Mouse (Mus musculus) MEL (cell line): ENCODE results near the gene Myh1. TPM values are rescaled to one million over a fixed set of nuclear protein-coding genes. Genes with fewer than 3 reads are reported as not detected.

Experiments used
- DNase-seq: peaks from one replicate; pipeline ENCODE4 v3.0.0; 2011; ENCODE audit warnings: low read depth, low spot score
- H3K27ac ChIP-seq: 2 replicates; pipeline ENCODE4 v1.5.1; 2012; ENCODE audit warnings: low read depth, mild to moderate bottlenecking, control low read depth, low read length, moderate library complexity; ENCODE audit not compliant: control insufficient read depth
- H3K27me3 ChIP-seq, 2 experiments: fragments of 150-350 bp in 1 of 2; sonication (generic) in 1 of 2; 2 replicates each; pipeline ENCODE4 v1.6.1; 2012; ENCODE audit warnings: low read length in 2 of 2, mild to moderate bottlenecking in 2 of 2, improper control_type of control experiment in 1 of 2, moderate library complexity in 1 of 2; ENCODE audit not compliant: insufficient read depth in 2 of 2, control insufficient read depth in 1 of 2
- H3K36me3 ChIP-seq, 2 experiments: 2 replicates each; pipeline ENCODE4 v1.6.1; 2012 to 2014; ENCODE audit warnings: low read length in 2 of 2, improper control_type of control experiment in 1 of 2, inconsistent platforms in 1 of 2, mild to moderate bottlenecking in 1 of 2; ENCODE audit not compliant: insufficient read depth in 2 of 2, control insufficient read depth in 1 of 2
- H3K4me1 ChIP-seq, 2 experiments: fragments of 150-350 bp in 1 of 2; sonication (generic) in 1 of 2; 2 replicates each; pipeline ENCODE4 v1.6.1; 2012; ENCODE audit warnings: low read length in 2 of 2, improper control_type of control experiment in 1 of 2, mild to moderate bottlenecking in 1 of 2; ENCODE audit not compliant: insufficient read depth in 2 of 2, control insufficient read depth in 1 of 2
- H3K4me3 ChIP-seq, 2 experiments: fragments of 150-350 bp in 1 of 2; sonication (generic) in 1 of 2; 2 replicates each; pipeline ENCODE4 v1.5.1; 2012; ENCODE audit warnings: low read depth in 2 of 2, low read length in 2 of 2, mild to moderate bottlenecking in 2 of 2, moderate library complexity in 2 of 2, control low read depth in 1 of 2, improper control_type of control experiment in 1 of 2; ENCODE audit not compliant: control insufficient read depth in 1 of 2, insufficient read depth in 1 of 2
- H3K79me2 ChIP-seq: 2 replicates; pipeline ENCODE4 v1.6.1; 2012; ENCODE audit warnings: mild to moderate bottlenecking, low read length, moderate library complexity; ENCODE audit not compliant: control insufficient read depth, poor library complexity, insufficient read depth
- H3K9ac ChIP-seq: 2 replicates; pipeline ENCODE4 v1.6.1; 2012; ENCODE audit warnings: low read depth, mild to moderate bottlenecking, control low read depth, low read length, moderate library complexity; ENCODE audit not compliant: control insufficient read depth, poor library complexity, severe bottlenecking
- H3K9me3 ChIP-seq: fragments of 150-350 bp; sonication (generic); replicated peaks from 2 replicates; pipeline ENCODE4 v1.6.1; 2012; ENCODE audit warnings: mild to moderate bottlenecking, low read length, improper control_type of control experiment, moderate library complexity; ENCODE audit not compliant: insufficient read depth
- BHLHE40 ChIP-seq: IDR thresholded peaks from 2 replicates; pipeline ENCODE4 v1.6.1; 2012; ENCODE audit warnings: low read depth, mild to moderate bottlenecking, inconsistent platforms, low read length, improper control_type of control experiment, borderline replicate concordance
- CHD2 ChIP-seq: IDR thresholded peaks from 2 replicates; pipeline ENCODE4 v1.6.1; 2011; ENCODE audit warnings: low read length, improper control_type of control experiment
- CTCF ChIP-seq, 3 experiments: IDR thresholded peaks in 2 of 3; conservative IDR thresholded peaks in 1 of 3; 2 replicates each; pipeline ENCODE4 v1.5.1; 2011 to 2012; ENCODE audit warnings: low read length in 3 of 3, low read depth in 2 of 3, mild to moderate bottlenecking in 2 of 3, improper control_type of control experiment in 1 of 3, inconsistent platforms in 1 of 3, mixed read lengths in 1 of 3, moderate library complexity in 1 of 3; ENCODE audit not compliant: control insufficient read depth in 1 of 3, insufficient read depth in 1 of 3, poor library complexity in 1 of 3, severe bottlenecking in 1 of 3
- E2F4 ChIP-seq: IDR thresholded peaks from 2 replicates; pipeline ENCODE4 v1.6.1; 2011; ENCODE audit warnings: low read depth, low read length, improper control_type of control experiment, borderline replicate concordance
- EP300 ChIP-seq, 2 experiments: IDR thresholded peaks; 2 replicates each; pipeline ENCODE4 v1.6.1; 2011; ENCODE audit warnings: improper control_type of control experiment in 2 of 2, low read length in 2 of 2, low read depth in 1 of 2, mild to moderate bottlenecking in 1 of 2
- ETS1 ChIP-seq: IDR thresholded peaks from 2 replicates; pipeline ENCODE4 v1.6.1; 2012; ENCODE audit warnings: low read depth, mild to moderate bottlenecking, inconsistent platforms, low read length, improper control_type of control experiment, moderate library complexity
- GABPA ChIP-seq: IDR thresholded peaks from 2 replicates; pipeline ENCODE4 v1.6.1; 2012; ENCODE audit warnings: low read depth, mild to moderate bottlenecking, inconsistent platforms, low read length, improper control_type of control experiment, moderate library complexity
- JUND ChIP-seq: IDR thresholded peaks from 2 replicates; pipeline ENCODE4 v1.6.1; 2011; ENCODE audit warnings: low read depth, mild to moderate bottlenecking, improper control_type of control experiment, low read length
- KAT2A ChIP-seq: conservative IDR thresholded peaks from 2 replicates; pipeline ENCODE4 v1.6.1; 2012; ENCODE audit warnings: low read depth, low read length, improper control_type of control experiment, inconsistent platforms
- MAFK ChIP-seq: IDR thresholded peaks from 2 replicates; pipeline ENCODE4 v1.6.1; 2011; ENCODE audit warnings: low read depth, mild to moderate bottlenecking, low read length, improper control_type of control experiment, borderline replicate concordance
- MAX ChIP-seq: IDR thresholded peaks from 2 replicates; pipeline ENCODE4 v1.6.1; 2011; ENCODE audit warnings: low read length, improper control_type of control experiment
- MAZ ChIP-seq: IDR thresholded peaks from 2 replicates; pipeline ENCODE4 v1.6.1; 2012; ENCODE audit warnings: low read depth, mild to moderate bottlenecking, inconsistent platforms, low read length, improper control_type of control experiment
- MEF2A ChIP-seq: IDR thresholded peaks from 2 replicates; pipeline ENCODE4 v1.6.1; 2014; ENCODE audit warnings: low read depth, mild to moderate bottlenecking, inconsistent platforms, low read length, improper control_type of control experiment; ENCODE audit not compliant: poor library complexity, insufficient replicate concordance, severe bottlenecking; ENCODE audit errors: extremely low read depth
- MXI1 ChIP-seq: IDR thresholded peaks from 2 replicates; pipeline ENCODE4 v1.6.1; 2011; ENCODE audit warnings: mild to moderate bottlenecking, low read depth, low read length, improper control_type of control experiment
- MYB ChIP-seq: IDR thresholded peaks from 2 replicates; pipeline ENCODE4 v1.6.1; 2011; ENCODE audit warnings: mild to moderate bottlenecking, low read depth, low read length, improper control_type of control experiment
- MYC ChIP-seq: IDR thresholded peaks from 2 replicates; pipeline ENCODE4 v1.6.1; 2011; ENCODE audit warnings: low read depth, mild to moderate bottlenecking, low read length, improper control_type of control experiment, moderate library complexity
- NELFE ChIP-seq: IDR thresholded peaks from 2 replicates; pipeline ENCODE4 v1.6.1; 2011; ENCODE audit warnings: low read depth, low read length, improper control_type of control experiment
- NRF1 ChIP-seq: IDR thresholded peaks from 2 replicates; pipeline ENCODE4 v1.6.1; 2014; ENCODE audit warnings: low read depth, mild to moderate bottlenecking, inconsistent platforms, low read length, improper control_type of control experiment, moderate library complexity; ENCODE audit not compliant: poor library complexity, insufficient read depth, severe bottlenecking
- RAD21 ChIP-seq: IDR thresholded peaks from 2 replicates; pipeline ENCODE4 v1.6.1; 2011; ENCODE audit warnings: mild to moderate bottlenecking, low read depth, low read length, improper control_type of control experiment
- RCOR1 ChIP-seq: IDR thresholded peaks from 2 replicates; pipeline ENCODE4 v1.6.1; 2012; ENCODE audit warnings: low read depth, mild to moderate bottlenecking, inconsistent platforms, low read length, improper control_type of control experiment
- SMC3 ChIP-seq: IDR thresholded peaks from 2 replicates; pipeline ENCODE4 v1.6.1; 2011; ENCODE audit warnings: low read depth, low read length, improper control_type of control experiment
- TAL1 ChIP-seq: IDR thresholded peaks from 2 replicates; pipeline ENCODE4 v1.6.1; 2012; ENCODE audit warnings: mild to moderate bottlenecking, inconsistent platforms, low read length, moderate library complexity, mixed read lengths
- TCF12 ChIP-seq: IDR thresholded peaks from 2 replicates; pipeline ENCODE4 v1.6.1; 2014; ENCODE audit warnings: low read depth, mild to moderate bottlenecking, inconsistent platforms, low read length, improper control_type of control experiment, moderate library complexity
- UBTF ChIP-seq: IDR thresholded peaks from 2 replicates; pipeline ENCODE4 v1.6.1; 2012; ENCODE audit warnings: low read depth, mild to moderate bottlenecking, inconsistent platforms, low read length, improper control_type of control experiment, moderate library complexity, borderline replicate concordance; ENCODE audit not compliant: insufficient read depth
- USF1 ChIP-seq: IDR thresholded peaks from 2 replicates; pipeline ENCODE4 v1.6.1; 2014; ENCODE audit warnings: low read depth, mild to moderate bottlenecking, inconsistent platforms, low read length, improper control_type of control experiment, moderate library complexity
- USF2 ChIP-seq, 2 experiments: IDR thresholded peaks; 2 replicates each; pipeline ENCODE4 v1.6.1; 2011 to 2012; ENCODE audit warnings: improper control_type of control experiment in 2 of 2, low read length in 2 of 2, borderline replicate concordance in 1 of 2, inconsistent platforms in 1 of 2, low read depth in 1 of 2, mild to moderate bottlenecking in 1 of 2; ENCODE audit not compliant: insufficient read depth in 1 of 2
- ZC3H11A ChIP-seq: IDR thresholded peaks from 2 replicates; pipeline ENCODE4 v1.6.1; 2012; ENCODE audit warnings: low read depth, mild to moderate bottlenecking, inconsistent platforms, low read length, improper control_type of control experiment
- ZKSCAN1 ChIP-seq: IDR thresholded peaks from 2 replicates; pipeline ENCODE4 v1.6.1; 2012; ENCODE audit warnings: low read depth, mild to moderate bottlenecking, inconsistent platforms, low read length, improper control_type of control experiment, moderate library complexity
- ZMIZ1 ChIP-seq: IDR thresholded peaks from 2 replicates; pipeline ENCODE4 v1.6.1; 2012; ENCODE audit warnings: low read depth, mild to moderate bottlenecking, inconsistent platforms, low read length, improper control_type of control experiment, moderate library complexity
- polyA plus RNA-seq, 2 experiments: library from polyadenylated mRNA; stranded (reverse) in 1 of 2; unstranded in 1 of 2; fragments of >175 nt in 1 of 2; fragments of >200 nt in 1 of 2; gene quantifications; 2 replicates each; pipeline versions ENCODE4 v1.2.1 to v1.2.4; 2012; ENCODE audit warnings: low replicate concordance in 2 of 2, low read depth in 1 of 2; ENCODE audit not compliant: insufficient read length in 2 of 2, insufficient read depth in 1 of 2, missing spikeins in 1 of 2
- total RNA-seq: library from RNA; depleted of rRNA; stranded (reverse); fragments of 300-350 nt; gene quantifications from 2 replicates; pipeline ENCODE4 v1.2.3, GENCODE M21; 2012

The Myh1 gene
- total and polyA plus RNA-seq, 3 experiments: not detected

GRCm38 (mm10) chr11:67229166-67229565 is 29.3 kb downstream of the Myh1 start:
- no peak for TF ChIP-seq TAL1
- no peak for TF ChIP-seq CTCF (IDR thresholded peaks at IDR 0.05 in 2 of 3, conservative IDR thresholded peaks at IDR 0.05 in 1 of 3; ENCODE audit: control insufficient read depth in 1 of 3, insufficient read depth in 1 of 3, low read depth in 2 of 3, low read length in 3 of 3, poor library complexity in 1 of 3, severe bottlenecking in 1 of 3)
- no peak for TF ChIP-seq ZMIZ1
- TF ChIP-seq MYC: no peak
- no peak for TF ChIP-seq ZC3H11A
- TF ChIP-seq E2F4: no peak
- TF ChIP-seq BHLHE40: no peak
- TF ChIP-seq MAX: no peak
- no peak for TF ChIP-seq USF2 (IDR thresholded peaks at IDR 0.05; ENCODE audit: borderline replicate concordance in 1 of 2, insufficient read depth in 1 of 2, low read depth in 1 of 2, low read length in 2 of 2)
- no peak for TF ChIP-seq GABPA
- no peak for TF ChIP-seq JUND
- TF ChIP-seq SMC3: no peak
- TF ChIP-seq UBTF: no peak
- TF ChIP-seq RAD21: no peak
- TF ChIP-seq ZKSCAN1: no peak
- TF ChIP-seq NRF1: no peak
- TF ChIP-seq MXI1: no peak
- no peak for TF ChIP-seq TCF12
- no peak for TF ChIP-seq NELFE
- no peak for TF ChIP-seq RCOR1

GRCm38 (mm10) chr11:67229946-67230345 is 30.1 kb downstream of the Myh1 start:
- H3K4me3 ChIP-seq: no peak overlapping the region
- H3K27me3 ChIP-seq: no peaks in the 10 kb centered on the region

More at GRCm38 (mm10) chr11:67229166-67229565, 29.3 kb downstream of the Myh1 start:
- no peaks in the 10 kb centered on the region for H3K79me2 ChIP-seq
- no peak overlapping the region for H3K27ac ChIP-seq
- H3K4me1 ChIP-seq: no peaks in the 10 kb centered on the region
- H3K27me3 ChIP-seq: no peaks in the 10 kb centered on the region
- no peak overlapping the region for H3K9ac ChIP-seq
- no peak overlapping the region for H3K4me3 ChIP-seq
- DNase-seq: no peak
- no peaks in the 10 kb centered on the region for H3K9me3 ChIP-seq
- no peaks in the 10 kb centered on the region for H3K36me3 ChIP-seq

More at GRCm38 (mm10) chr11:67229946-67230345, 30.1 kb downstream of the Myh1 start:
- no peak overlapping the region for H3K27ac ChIP-seq
- DNase-seq: no peak
- no peaks in the 10 kb centered on the region for H3K4me1 ChIP-seq
- no peak for TF ChIP-seq ETS1
- TF ChIP-seq ZMIZ1: no peak
- no peak for TF ChIP-seq MYB
- TF ChIP-seq KAT2A: no peak
- TF ChIP-seq ZKSCAN1: no peak
- TF ChIP-seq ZC3H11A: no peak
- TF ChIP-seq MYC: no peak
- TF ChIP-seq MAFK: no peak
- TF ChIP-seq MAZ: no peak
- TF ChIP-seq MXI1: no peak
- TF ChIP-seq USF1: no peak
- no peak for TF ChIP-seq RAD21
- no peak for TF ChIP-seq TAL1
- no peak for TF ChIP-seq CHD2
- TF ChIP-seq JUND: no peak
- no peak for TF ChIP-seq MEF2A
- no peak for TF ChIP-seq EP300 (IDR thresholded peaks at IDR 0.05; ENCODE audit: low read depth in 1 of 2, low read length in 2 of 2)
- H3K36me3 ChIP-seq: no peaks in the 10 kb centered on the region
- H3K9ac ChIP-seq: no peak overlapping the region
- no peaks in the 10 kb centered on the region for H3K9me3 ChIP-seq
- H3K79me2 ChIP-seq: no peaks in the 10 kb centered on the region
